Mouse (Mus musculus): ENCODE measurements around the gene Cops7b.

Cops7b gene

DNA sequence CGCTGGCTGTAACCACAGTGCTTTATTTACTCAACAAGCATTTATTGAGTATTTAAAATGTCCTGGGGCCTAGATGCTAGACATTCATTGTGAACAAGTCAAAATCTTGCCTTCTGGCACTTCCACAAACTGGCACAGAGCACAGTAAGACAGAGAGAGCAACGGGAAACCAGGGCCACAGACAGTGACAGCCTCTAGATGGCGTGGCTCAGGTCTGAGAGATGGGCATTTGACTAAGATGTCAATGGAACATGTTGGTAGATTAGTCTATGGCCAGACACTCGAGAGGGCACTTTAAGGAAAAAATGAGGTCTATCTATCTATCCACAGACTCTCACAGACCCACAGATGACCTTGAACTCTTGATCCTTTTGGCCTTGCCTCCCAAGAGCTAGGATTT, 70.0 kb downstream of the Cops7b start:
- in situ Hi-C loops (cut with MboI, MseI): loop anchor here in 1 of 2 experiments (25.0 kb wide), 1 partner anchor 1685 kb away; no protein-coding TSS in a partner anchor

DNA sequence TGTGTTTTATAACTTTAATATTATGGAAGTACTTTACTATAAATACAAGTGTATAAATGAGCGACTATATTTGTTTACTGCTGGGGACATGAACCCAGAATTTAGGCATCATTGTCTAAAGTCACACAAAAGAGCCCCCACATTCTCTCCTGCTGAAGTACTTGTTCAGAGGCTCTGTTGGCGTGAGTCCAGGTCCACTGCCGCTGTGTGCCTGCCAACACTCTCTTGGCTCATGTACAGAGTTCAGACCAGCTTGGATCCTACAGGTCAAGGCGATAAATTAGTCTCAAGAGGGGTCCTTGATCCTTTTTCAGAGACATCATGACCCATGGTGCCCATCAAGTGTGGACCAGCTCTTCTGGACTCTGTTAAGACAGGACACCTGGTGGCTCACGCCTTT, 74.4 kb downstream of the Cops7b start:
- in situ Hi-C loops (cut with MboI, MseI): loop anchor here in 1 of 2 experiments (25.0 kb wide), 1 partner anchor 1680 kb away; no protein-coding TSS in a partner anchor
